Mouse (Mus musculus) adrenal gland (tissue): ENCODE data around the gene Arhgap17.

Source experiments
- intact Hi-C: fragments of 180-260 bp; cut with DNase I; formaldehyde crosslinking; loops from one replicate; pipeline ENCODE4 v1.15.1; 2025
- long read RNA-seq, 2 experiments: library from polyadenylated mRNA; unstranded; transcript quantifications; one replicate each; pipeline ENCODE4 v2.0.0; 2020; ENCODE audit warnings: borderline replicate concordance in 1 of 2; ENCODE audit not compliant: insufficient replicate concordance in 1 of 2

The Arhgap17 gene
- long read RNA-seq, experiment 1, partial matches to known transcripts, result 8 of 13 reads
- long read RNA-seq, experiment 1, other reads (novel, unspliced or antisense), result 3 of 13 reads
- long read RNA-seq, experiment 2, partial matches to known transcripts, result 3 of 5 reads
- long read RNA-seq, experiment 2, other reads (novel, unspliced or antisense), result 1 of 5 reads

DNA sequence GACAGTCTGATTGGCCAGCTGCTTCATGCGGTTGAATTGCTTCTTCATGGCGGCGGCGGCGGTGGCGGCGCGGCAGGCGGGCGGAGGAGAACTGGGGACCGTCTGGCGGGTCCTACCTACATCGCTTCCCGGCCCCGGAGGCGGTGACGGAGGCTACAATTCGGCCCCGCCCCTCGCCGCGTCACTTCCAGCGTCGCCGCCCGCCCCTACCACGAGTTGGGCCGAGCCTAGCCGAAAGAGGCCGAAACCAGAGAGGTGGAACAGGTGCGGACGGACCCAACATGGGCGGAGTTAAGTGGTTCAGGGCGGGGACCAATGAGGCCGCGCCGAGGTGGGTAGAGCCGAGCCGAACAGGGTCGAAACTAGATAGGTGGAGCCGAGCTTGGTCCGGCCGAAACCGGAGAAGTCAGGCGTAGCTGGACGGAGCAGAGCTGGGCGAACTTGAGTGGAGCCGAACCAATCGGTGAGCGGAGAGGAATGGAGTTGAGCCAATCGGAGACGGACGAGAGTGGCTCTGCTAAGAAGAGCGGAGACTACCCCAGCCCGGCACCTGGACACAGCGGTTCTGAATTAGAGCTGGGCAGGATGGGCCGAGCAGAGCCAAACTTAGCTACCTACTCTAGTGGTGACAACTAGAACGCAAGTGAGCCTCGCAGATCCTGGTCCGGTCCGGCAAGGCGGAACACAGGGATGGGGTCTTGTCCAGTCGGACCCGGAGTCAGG, at the start of gene Arhgap17, which contains the start of gene Lcmt1:
Gene Arhgap17, minus strand, starts transcription at position 157 of the 723 bp plus-strand sequence.
Gene Lcmt1, plus strand, starts transcription at position 26 of the 723 bp plus-strand sequence.
- intact Hi-C loops, result loop anchor here (5.0 kb wide), 1 partner anchor 38 kb away; no protein-coding TSS in a partner anchor

DNA sequence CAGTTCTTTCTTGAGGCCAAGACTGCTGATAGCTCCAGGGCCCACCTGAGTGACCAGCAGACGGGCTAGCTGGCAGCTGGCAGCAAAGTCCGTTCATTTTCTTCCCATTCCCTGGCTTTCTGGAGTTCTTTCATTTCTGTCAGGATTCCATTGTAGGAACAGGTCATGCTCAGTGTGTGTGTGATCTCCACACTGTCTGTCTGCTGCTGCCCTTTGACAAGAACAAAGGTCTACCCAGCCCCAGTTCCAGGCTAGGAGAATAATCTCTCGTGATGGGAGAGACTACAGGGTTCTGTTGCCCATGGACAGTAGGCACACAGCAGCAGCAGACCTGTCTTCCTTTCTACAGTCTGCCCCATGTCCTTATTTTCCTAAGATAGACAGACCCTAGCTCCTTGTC, 47.9 kb upstream of the Arhgap17 start:
- intact Hi-C loops, result no loop called here

- intact Hi-C loops, result no loop called here
These were observed 47.1 kb upstream of the Arhgap17 start for GRCm38 (mm10) chr7:123416803-123417202.

DNA sequence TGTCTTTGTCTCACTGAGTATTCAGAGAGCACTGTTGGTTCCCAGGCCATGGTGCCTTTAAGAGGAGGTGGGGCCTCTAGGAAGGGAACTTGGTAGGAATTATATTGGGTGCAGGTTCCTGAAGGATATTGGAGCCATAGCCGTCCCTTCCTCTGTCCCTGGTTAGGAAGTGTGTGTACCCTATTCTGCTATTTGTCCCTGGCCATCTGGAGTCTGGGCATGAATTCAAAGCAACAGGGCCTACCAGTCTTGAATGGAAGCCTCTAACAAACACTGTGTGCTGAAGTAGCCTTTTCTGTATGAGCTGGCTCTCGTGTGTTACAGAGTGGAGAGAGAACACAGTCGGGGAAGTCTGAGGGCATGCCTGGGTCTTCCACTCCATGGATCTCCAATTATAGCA, 42.4 kb upstream of the Arhgap17 start:
- intact Hi-C loops, result no loop called here

GRCm38 (mm10) chr7:123411109-123411508, 41.4 kb upstream of the Arhgap17 start:
- intact Hi-C loops, result no loop called here

DNA sequence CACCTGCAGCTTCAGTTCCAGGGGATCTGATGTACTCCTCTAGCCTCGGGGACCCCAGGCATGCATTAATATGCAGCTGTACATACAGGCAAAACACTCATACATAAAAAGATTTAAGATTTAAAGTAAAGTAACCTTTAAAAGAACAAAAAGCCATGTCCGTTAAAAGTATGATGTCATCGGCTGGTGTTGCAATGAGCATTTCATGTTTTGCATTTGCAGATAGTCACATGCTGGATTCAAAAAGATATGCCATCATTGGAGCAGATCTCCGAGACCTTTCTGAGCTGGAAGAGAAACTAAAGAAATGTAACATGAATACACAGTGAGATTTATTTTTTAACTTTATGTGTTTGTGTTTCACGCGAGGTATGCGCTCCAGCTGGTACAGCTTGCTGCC, 40.8 kb upstream of the Arhgap17 start:
- intact Hi-C loops, result no loop called here

- intact Hi-C loops, result no loop called here
These were observed 37.3 kb upstream of the Arhgap17 start for GRCm38 (mm10) chr7:123406988-123407387.

GRCm38 (mm10) chr7:123405619-123406018, 35.9 kb upstream of the Arhgap17 start:
- intact Hi-C loops, result no loop called here

GRCm38 (mm10) chr7:123404198-123404597, 34.5 kb upstream of the Arhgap17 start:
- intact Hi-C loops, result no loop called here

- intact Hi-C loops, result no loop called here
These were observed 31.4 kb upstream of the Arhgap17 start for GRCm38 (mm10) chr7:123401121-123401520.

- intact Hi-C loops, result loop anchor here (1.0 to 5.0 kb wide), 2 partner anchors 66 to 192 kb away; no protein-coding TSS in a partner anchor
These were observed 29.6 kb upstream of the Arhgap17 start for GRCm38 (mm10) chr7:123399286-123399685.

DNA sequence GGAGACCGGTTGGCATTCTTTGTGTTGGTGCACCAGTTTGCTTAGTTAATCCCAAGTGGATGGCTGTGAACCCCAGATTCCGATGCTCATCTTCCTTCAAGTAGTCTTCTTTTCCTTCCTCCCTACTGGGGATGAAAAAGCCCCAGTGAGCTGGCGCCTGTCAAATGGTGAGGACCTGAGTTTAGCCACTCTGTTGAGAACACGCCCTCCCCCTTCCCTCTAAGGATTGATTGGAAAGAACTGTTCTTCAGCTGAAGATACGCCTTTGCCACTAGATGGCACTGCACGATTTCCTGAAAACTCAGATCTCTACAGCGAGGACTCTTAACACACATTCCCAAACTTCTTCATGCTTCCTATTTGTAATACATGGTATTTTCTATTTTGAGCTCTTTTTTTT, 29.1 kb upstream of the Arhgap17 start:
- intact Hi-C loops, result loop anchor here (1.0 to 5.0 kb wide), 2 partner anchors 66 to 192 kb away; no protein-coding TSS in a partner anchor

GRCm38 (mm10) chr7:123397931-123398330, 28.2 kb upstream of the Arhgap17 start:
- intact Hi-C loops, result loop anchor here (5.0 kb wide), 1 partner anchor 191 kb away; no protein-coding TSS in a partner anchor

DNA sequence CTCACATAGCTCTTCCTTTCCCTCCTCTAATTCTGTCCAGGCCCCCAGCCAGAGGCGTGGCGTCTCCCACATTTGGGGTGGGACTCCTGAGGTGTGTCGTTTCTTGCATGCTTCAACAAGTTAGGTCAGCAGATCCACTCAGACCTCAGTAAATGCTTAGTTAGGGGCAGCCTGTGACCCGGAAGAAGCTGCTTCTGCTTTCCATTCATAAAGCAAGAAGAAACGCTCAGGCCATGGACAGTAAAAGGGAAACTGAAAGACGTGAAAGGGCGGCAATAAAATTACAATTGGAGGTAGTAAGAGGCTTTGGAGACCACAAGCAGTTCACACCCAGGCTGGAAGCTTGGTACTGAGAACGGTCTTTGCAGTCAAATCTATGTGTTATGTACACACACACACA, 27.7 kb upstream of the Arhgap17 start:
- intact Hi-C loops, result loop anchor here (5.0 kb wide), 1 partner anchor 190 kb away; no protein-coding TSS in a partner anchor

- intact Hi-C loops, result loop anchor here (5.0 kb wide), 1 partner anchor 190 kb away; no protein-coding TSS in a partner anchor
These were observed 27.2 kb upstream of the Arhgap17 start for GRCm38 (mm10) chr7:123396900-123397299.

- intact Hi-C loops, result no loop called here
These were observed 24.6 kb upstream of the Arhgap17 start for GRCm38 (mm10) chr7:123394271-123394670.

GRCm38 (mm10) chr7:123389686-123390280, 20.1 kb upstream of the Arhgap17 start:
- intact Hi-C loops, result no loop called here

GRCm38 (mm10) chr7:123385693-123386407, 16.1 kb upstream of the Arhgap17 start:
- intact Hi-C loops, result no loop called here

- intact Hi-C loops, result no loop called here
These were observed 8.0 kb upstream of the Arhgap17 start for GRCm38 (mm10) chr7:123377443-123378400.

- intact Hi-C loops, result no loop called here
These were observed 1.8 kb upstream of the Arhgap17 start for GRCm38 (mm10) chr7:123371501-123371900.
